Mouse (Mus musculus): ENCODE data around the gene Olfr285. TPM values are rescaled to one million over a fixed set of nuclear protein-coding genes. Genes with fewer than 3 reads are reported as not detected.

Olfr285 gene
- not detected in 2 replicates for polyA plus RNA-seq (2012; ENCODE audit: low replicate concordance)

GRCm38 (mm10) chr15:98317177-98317724 lies at the start of gene Olfr285:
TSS of gene Olfr285 (minus strand) at chr15:98317353.

GRCm38 (mm10) chr15:98340887-98341286 lies 23.7 kb upstream of the Olfr285 start, which contains the start of gene Olfr284:
TSS of gene Olfr284 (minus strand) at chr15:98340987.

GRCm38 (mm10) chr15:98295628-98296551 lies 21.3 kb downstream of the Olfr285 start, which contains the start of gene Zfp641:
TSS of gene Zfp641 (minus strand) at chr15:98296161.

Other genes starting within 250 kb of the Olfr285 start
- 10.8 and 21.1 TPM in 2 replicates for gene Pfkm, start 224.8 kb downstream of the Olfr285 start, polyA plus RNA-seq (2012; ENCODE audit: low replicate concordance)
- gene Senp1, start 223.6 kb downstream of the Olfr285 start, polyA plus RNA-seq (2012; ENCODE audit: low replicate concordance): 20.6 and 31.0 TPM in 2 replicates
- gene Asb8, start 151.7 kb downstream of the Olfr285 start, polyA plus RNA-seq (2012; ENCODE audit: low replicate concordance): 1.5 and 4.5 TPM in 2 replicates
- 0.27 and 0.57 TPM in 2 replicates for gene Ccdc184, start 150.2 kb downstream of the Olfr285 start, polyA plus RNA-seq (2012; ENCODE audit: low replicate concordance)
- not detected in 2 replicates for gene Olfr288, start 121.8 kb downstream of the Olfr285 start, polyA plus RNA-seq (2012; ENCODE audit: low replicate concordance)
- gene Gm44579, start 96.4 kb downstream of the Olfr285 start, polyA plus RNA-seq (2012; ENCODE audit: low replicate concordance): 0.08 TPM in 1 of 2 replicates, not detected in the other
- not detected in 2 replicates for gene Olfr287, start 96.3 kb downstream of the Olfr285 start, polyA plus RNA-seq (2012; ENCODE audit: low replicate concordance)
- not detected in 2 replicates for gene Olfr286, start 82.9 kb downstream of the Olfr285 start, polyA plus RNA-seq (2012; ENCODE audit: low replicate concordance)
- gene H1fnt, start 60.1 kb downstream of the Olfr285 start, polyA plus RNA-seq (2012; ENCODE audit: low replicate concordance): not detected in 2 replicates
- 0.03 TPM in 1 of 2 replicates, not detected in the other for gene Zfp641, start 21.2 kb downstream of the Olfr285 start, polyA plus RNA-seq (2012; ENCODE audit: low replicate concordance)
- gene Olfr284, start 23.6 kb upstream of the Olfr285 start, polyA plus RNA-seq (2012; ENCODE audit: low replicate concordance): not detected in 2 replicates
- gene Olfr283, start 63.6 kb upstream of the Olfr285 start, polyA plus RNA-seq (2012; ENCODE audit: low replicate concordance): 0.09 TPM in 1 of 2 replicates, not detected in the other
- gene Olfr282, start 113.9 kb upstream of the Olfr285 start, polyA plus RNA-seq (2012; ENCODE audit: low replicate concordance): not detected in 2 replicates
- gene Olfr281, start 135.2 kb upstream of the Olfr285 start, polyA plus RNA-seq (2012; ENCODE audit: low replicate concordance): not detected in 2 replicates
- 0.08 TPM in 1 of 2 replicates, not detected in the other for gene OR5BS1P, start 152.5 kb upstream of the Olfr285 start, polyA plus RNA-seq (2012; ENCODE audit: low replicate concordance)
- gene Lalba, start 165.4 kb upstream of the Olfr285 start, polyA plus RNA-seq (2012; ENCODE audit: low replicate concordance): not detected in 2 replicates
- gene Olfr279, start 175.0 kb upstream of the Olfr285 start, polyA plus RNA-seq (2012; ENCODE audit: low replicate concordance): 0.26 TPM in 1 of 2 replicates, not detected in the other
- gene Kansl2, start 216.9 kb upstream of the Olfr285 start, polyA plus RNA-seq (2012; ENCODE audit: low replicate concordance): 15.3 and 23.6 TPM in 2 replicates

Measured in leukemia stem cell, adult 10-12 weeks (primary cell).